Mouse (Mus musculus): ENCODE measurements around the gene Fam186a. TPM values are rescaled to one million over a fixed set of nuclear protein-coding genes. Genes with fewer than 3 reads are reported as not detected.
A peak's percentile ranks its signal among the peaks of the same experiment; 100 is the strongest.
"Not testable (repeated sequence)": the region's sequence is repeated elsewhere in the genome, so short reads cannot be mapped to it uniquely, and the experiment has no call there.

The Fam186a gene
- polyA plus RNA-seq, 1 experiment from 2014 or later: not detected

- H3K27ac ChIP-seq: no peak overlapping the region
- H3K4me3 ChIP-seq: no peak overlapping the region
- no peak for ATAC-seq (ENCODE audit: low FRiP score)
- no peaks in the 10 kb centered on the region for H3K36me3 ChIP-seq
- H3K4me1 ChIP-seq (replicated peaks): peaks cover 10% of the 10 kb centered on the region
- H3K9ac ChIP-seq: no peak overlapping the region
- no peak overlapping the region for H3K4me2 ChIP-seq
- no peaks in the 10 kb centered on the region for H3K27me3 ChIP-seq
- no peaks in the 10 kb centered on the region for H3K9me3 ChIP-seq
- WGBS: 59% methylated on average over 19 of the region's 19 CpGs
Measured at GRCm38 (mm10) chr15:99890412-99891236, 76.2 kb downstream of the Fam186a start.

- ATAC-seq (ENCODE audit: low FRiP score): no peak
- 47% methylated on average over 8 of the region's 8 CpGs for WGBS
- 0 out of 2 replicates have a peak overlapping the region, but pooled peaks have one; percentile 19 for H3K9ac ChIP-seq
- no peaks in the 10 kb centered on the region for H3K36me3 ChIP-seq
- peaks cover 10% of the 10 kb centered on the region for H3K4me1 ChIP-seq (replicated peaks)
- H3K4me2 ChIP-seq: no peak overlapping the region
- no peaks in the 10 kb centered on the region for H3K27me3 ChIP-seq
- H3K4me3 ChIP-seq: no peak overlapping the region
- H3K27ac ChIP-seq: no peak overlapping the region
- no peaks in the 10 kb centered on the region for H3K9me3 ChIP-seq
Measured at GRCm38 (mm10) chr15:99889275-99889874, 77.5 kb downstream of the Fam186a start.

- H3K9me3 ChIP-seq; H3K4me2 ChIP-seq; H3K27ac ChIP-seq; ATAC-seq (ENCODE audit: low FRiP score); H3K9ac ChIP-seq; H3K36me3 ChIP-seq; H3K4me3 ChIP-seq; H3K27me3 ChIP-seq: not testable (repeated sequence)
- peaks cover 10% of the 10 kb centered on the region for H3K4me1 ChIP-seq (replicated peaks)
- WGBS: 94% methylated on average over 2 of the region's 2 CpGs
Measured at GRCm38 (mm10) chr15:99887130-99887529, 79.7 kb downstream of the Fam186a start.

- 89% methylated on average over 12 of the region's 12 CpGs for WGBS
- no peak for ATAC-seq (ENCODE audit: low FRiP score)
Measured at GRCm38 (mm10) chr15:99884038-99884437, 82.8 kb downstream of the Fam186a start.

GRCm38 (mm10) chr15:99878541-99878940 is 88.3 kb downstream of the Fam186a start:
- Histone ChIP-seq H3K4me3 (no peak overlapping the region), H3K27me3 (no peaks in the 10 kb centered on the region), H3K9ac (no peak overlapping the region), H3K27ac (no peak overlapping the region), H3K4me2 (no peak overlapping the region), H3K4me1 (replicated peaks) (peaks cover 20% of the 10 kb centered on the region), H3K36me3 (no peaks in the 10 kb centered on the region), H3K9me3 (no peaks in the 10 kb centered on the region)
- 91% methylated on average over 5 of the region's 5 CpGs for WGBS
- ATAC-seq (ENCODE audit: low FRiP score): no peak

More at GRCm38 (mm10) chr15:99884038-99884437, 82.8 kb downstream of the Fam186a start:
- Histone ChIP-seq H3K27me3 (no peaks in the 10 kb centered on the region), H3K9ac (no peak overlapping the region), H3K4me1 (replicated peaks) (no peaks in the 10 kb centered on the region), H3K36me3 (no peaks in the 10 kb centered on the region), H3K27ac (no peak overlapping the region), H3K4me3 (no peak overlapping the region), H3K4me2 (no peak overlapping the region), H3K9me3 (no peaks in the 10 kb centered on the region)

- ATAC-seq (ENCODE audit: low FRiP score): peak; percentile 94
- Histone ChIP-seq H3K4me3 (peak within 1 kb of the TSS; percentile 76), H3K9ac (peak within 1 kb of the TSS; percentile 84), H3K4me2 (peak within 1 kb of the TSS; percentile 87), H3K36me3 (no peaks in the 10 kb centered on the region), H3K4me1 (replicated peaks) (peaks cover 20% of the 10 kb centered on the region), H3K27ac (peak within 1 kb of the TSS; percentile 52), H3K9me3 (no peaks in the 10 kb centered on the region), H3K27me3 (no peaks in the 10 kb centered on the region)
- 1% methylated on average over 38 of the region's 38 CpGs for WGBS
Measured at GRCm38 (mm10) chr15:99875334-99875869, 91.5 kb downstream of the Fam186a start, which contains the start of gene Lima1. Gene Lima1, minus strand, starts transcription at chr15:99875456.

GRCm38 (mm10) chr15:99874612-99875333 is 92.1 kb downstream of the Fam186a start:
- Histone ChIP-seq H3K9ac (peak overlapping the region; percentile 84), H3K27ac (peak overlapping the region; percentile 52; the same call in 1 of the 2 replicates), H3K27me3 (no peaks in the 10 kb centered on the region), H3K36me3 (no peaks in the 10 kb centered on the region), H3K4me3 (peak overlapping the region; percentile 76), H3K9me3 (no peaks in the 10 kb centered on the region), H3K4me1 (replicated peaks) (peaks cover 20% of the 10 kb centered on the region), H3K4me2 (peak overlapping the region; percentile 87)
- whole genome bisulfite sequencing: 7% methylated on average over 30 of the region's 30 CpGs
- ATAC-seq (ENCODE audit: low FRiP score): peak; percentile 71

GRCm38 (mm10) chr15:99872543-99872942 is 94.3 kb downstream of the Fam186a start:
- peaks cover 20% of the 10 kb centered on the region for H3K4me1 ChIP-seq (replicated peaks)
- H3K9ac ChIP-seq: no peak overlapping the region
- no peak overlapping the region for H3K4me3 ChIP-seq
- H3K27ac ChIP-seq: no peak overlapping the region
- no peaks in the 10 kb centered on the region for H3K27me3 ChIP-seq
- H3K36me3 ChIP-seq: no peaks in the 10 kb centered on the region
- 76% methylated on average over 3 of the region's 3 CpGs for WGBS
- H3K9me3 ChIP-seq: no peaks in the 10 kb centered on the region
- no peak for ATAC-seq (ENCODE audit: low FRiP score)
- H3K4me2 ChIP-seq: no peak overlapping the region

Other genes with a start within 250 kb of the Fam186a start
- 1.6 and 2.1 TPM in 2 replicates for gene Gpd1, start 249.5 kb downstream of the Fam186a start, polyA plus RNA-seq (2015; fragmentation: Nextera tagmentation; extraction: Ambion mirVana)
- gene Cox14, start 241.4 kb downstream of the Fam186a start, polyA plus RNA-seq (2015; fragmentation: Nextera tagmentation; extraction: Ambion mirVana): 160 and 174 TPM in 2 replicates
- 73.6 and 74.3 TPM in 2 replicates for gene Cers5, start 194.2 kb downstream of the Fam186a start, polyA plus RNA-seq (2015; fragmentation: Nextera tagmentation; extraction: Ambion mirVana)
- gene Lima1, start 91.6 kb downstream of the Fam186a start, polyA plus RNA-seq (2015; fragmentation: Nextera tagmentation; extraction: Ambion mirVana): 20.6 and 20.9 TPM in 2 replicates
- 23.1 and 23.3 TPM in 2 replicates for gene Larp4, start 3.0 kb upstream of the Fam186a start, polyA plus RNA-seq (2015; fragmentation: Nextera tagmentation; extraction: Ambion mirVana)
- 19.1 and 19.6 TPM in 2 replicates for gene Dip2b, start 71.6 kb upstream of the Fam186a start, polyA plus RNA-seq (2015; fragmentation: Nextera tagmentation; extraction: Ambion mirVana)